Mouse (Mus musculus) limb, embryonic 13.5 days (tissue): ENCODE measurements around the gene Zmynd8. TPM values are rescaled to one million over a fixed set of nuclear protein-coding genes. Genes with fewer than 3 reads are reported as not detected.

Experiments
- ATAC-seq: fragments of 200-750 bp; cut with Nextera tagmentation; 2 replicates; pipeline ENCODE4 v1.8.0; 2017; ENCODE audit warnings: low read depth, moderate number of reproducible peaks, moderate TSS enrichment; ENCODE audit not compliant: low FRiP score
- H3K27ac ChIP-seq: fragments of 300-500 bp; sonication (generic); 2 replicates; pipeline ENCODE4 v1.5.1; 2015; ENCODE audit warnings: inconsistent platforms, mild to moderate bottlenecking, moderate library complexity
- H3K27me3 ChIP-seq: fragments of 300-500 bp; sonication (generic); 2 replicates; pipeline ENCODE4 v1.6.1; 2015; ENCODE audit warnings: mild to moderate bottlenecking, inconsistent platforms
- H3K36me3 ChIP-seq: fragments of 300-500 bp; sonication (generic); 2 replicates; pipeline ENCODE4 v1.6.1; 2015; ENCODE audit warnings: inconsistent platforms, mild to moderate bottlenecking, moderate library complexity
- H3K4me1 ChIP-seq: fragments of 300-500 bp; sonication (generic); 2 replicates; pipeline ENCODE4 v1.6.1; 2015; ENCODE audit warnings: inconsistent platforms
- H3K4me2 ChIP-seq: fragments of 300-500 bp; sonication (generic); replicated peaks from 2 replicates; pipeline ENCODE4 v1.6.1; 2015; ENCODE audit warnings: inconsistent platforms, mild to moderate bottlenecking, moderate library complexity
- H3K4me3 ChIP-seq: fragments of 300-500 bp; sonication (generic); 2 replicates; pipeline ENCODE4 v1.5.1; 2015; ENCODE audit warnings: moderate library complexity, mild to moderate bottlenecking, inconsistent platforms
- H3K9ac ChIP-seq: fragments of 300-500 bp; sonication (generic); 2 replicates; pipeline ENCODE4 v1.6.1; 2015; ENCODE audit warnings: mild to moderate bottlenecking, inconsistent platforms
- H3K9me3 ChIP-seq: fragments of 300-500 bp; sonication (generic); 2 replicates; pipeline ENCODE4 v1.6.1; 2016; ENCODE audit warnings: inconsistent platforms
- WGBS: fragments of 180-500 bp; shearing (Covaris S2); methylation state at CpG from one replicate; pipeline ENCODE4 v1.1.7; 2015; 5-methylcytosine and 5-hydroxymethylcytosine counted together
- polyA plus RNA-seq: library from polyadenylated mRNA; unstranded; fragments of >200 nt; fragmentation: Nextera tagmentation; extraction: Ambion mirVana; gene quantifications from 2 replicates; pipeline ENCODE4 v1.2.1, GENCODE M21; 2015

Gene Zmynd8
- polyA plus RNA-seq, 1 experiment from 2014 or later, result 65.7 TPM

GRCm38 (mm10) chr2:165922047-165922728, 23.4 kb upstream of the Zmynd8 start:
- Histone ChIP-seq H3K27ac (no peak overlapping the region), H3K36me3 (no peaks in the 10 kb centered on the region), H3K4me3 (no peak overlapping the region), H3K9ac (no peak overlapping the region), H3K9me3 (no peaks in the 10 kb centered on the region), H3K27me3 (no peaks in the 10 kb centered on the region), H3K4me1 (peaks cover 7% of the 10 kb centered on the region), H3K4me2 (0 out of 2 replicates have a peak overlapping the region, but pooled peaks have one; percentile 1)
- WGBS, result 65% methylated on average over 13 of the region's 13 CpGs
- no peak for ATAC-seq

GRCm38 (mm10) chr2:165914298-165914697, 15.5 kb upstream of the Zmynd8 start:
- Histone ChIP-seq H3K27me3 (no peaks in the 10 kb centered on the region), H3K4me3 (no peak overlapping the region), H3K9ac (no peak overlapping the region), H3K36me3 (no peaks in the 10 kb centered on the region), H3K4me1 (no peaks in the 10 kb centered on the region), H3K9me3 (no peaks in the 10 kb centered on the region), H3K27ac (peak overlapping the region; percentile 28; the same call in 1 of the 2 replicates), H3K4me2 (no peak overlapping the region)
- ATAC-seq, result peak; percentile 74
- WGBS, result 21% methylated on average over 11 of the region's 11 CpGs

- no peak for ATAC-seq
- no peaks in the 10 kb centered on the region for H3K27me3 ChIP-seq
- H3K4me3 ChIP-seq, result no peak overlapping the region
- H3K36me3 ChIP-seq, result no peaks in the 10 kb centered on the region
- H3K27ac ChIP-seq, result no peak overlapping the region
- H3K4me2 ChIP-seq, result no peak overlapping the region
- no peaks in the 10 kb centered on the region for H3K4me1 ChIP-seq
- no peak overlapping the region for H3K9ac ChIP-seq
- WGBS, result 62% methylated on average over 7 of the region's 7 CpGs
- H3K9me3 ChIP-seq, result no peaks in the 10 kb centered on the region
Measured at GRCm38 (mm10) chr2:165913073-165913472, 14.3 kb upstream of the Zmynd8 start.

GRCm38 (mm10) chr2:165909731-165910130, 10.9 kb upstream of the Zmynd8 start:
- no peak overlapping the region for H3K4me3 ChIP-seq
- no peak overlapping the region for H3K27ac ChIP-seq
- peaks cover 9% of the 10 kb centered on the region for H3K4me1 ChIP-seq
- no peak for ATAC-seq
- H3K4me2 ChIP-seq, result no peak overlapping the region
- no peaks in the 10 kb centered on the region for H3K36me3 ChIP-seq
- no peaks in the 10 kb centered on the region for H3K9me3 ChIP-seq
- no peak overlapping the region for H3K9ac ChIP-seq
- H3K27me3 ChIP-seq, result no peaks in the 10 kb centered on the region

GRCm38 (mm10) chr2:165907199-165907598, 8.4 kb upstream of the Zmynd8 start:
- H3K4me3 ChIP-seq, result no peak overlapping the region

GRCm38 (mm10) chr2:165906332-165906945, 7.6 kb upstream of the Zmynd8 start:
- H3K4me2 ChIP-seq, result no peak overlapping the region
- 27% methylated on average over 15 of the region's 15 CpGs for WGBS
- no peaks in the 10 kb centered on the region for H3K9me3 ChIP-seq
- H3K36me3 ChIP-seq, result no peaks in the 10 kb centered on the region
- H3K4me3 ChIP-seq, result no peak overlapping the region
- no peak overlapping the region for H3K27ac ChIP-seq
- H3K27me3 ChIP-seq, result no peaks in the 10 kb centered on the region
- no peak; the same call in 1 of the 2 replicates for ATAC-seq
- peaks cover 9% of the 10 kb centered on the region for H3K4me1 ChIP-seq
- H3K9ac ChIP-seq, result no peak overlapping the region

More at GRCm38 (mm10) chr2:165907199-165907598, 8.4 kb upstream of the Zmynd8 start:
- H3K4me2 ChIP-seq, result no peak overlapping the region
- ATAC-seq, result no peak
- H3K9me3 ChIP-seq, result no peaks in the 10 kb centered on the region
- peaks cover 9% of the 10 kb centered on the region for H3K4me1 ChIP-seq
- no peak overlapping the region for H3K27ac ChIP-seq
- no peaks in the 10 kb centered on the region for H3K36me3 ChIP-seq
- H3K27me3 ChIP-seq, result no peaks in the 10 kb centered on the region
- H3K9ac ChIP-seq, result no peak overlapping the region
- WGBS, result 53% methylated on average over 8 of the region's 8 CpGs

- H3K27ac ChIP-seq, result peak overlapping the region; percentile 82
- ATAC-seq, result no peak
- WGBS, result 19% methylated on average over 3 of the region's 3 CpGs
- no peaks in the 10 kb centered on the region for H3K9me3 ChIP-seq
- H3K4me3 ChIP-seq, result no peak overlapping the region
- H3K9ac ChIP-seq, result 0 out of 2 replicates have a peak overlapping the region, but pooled peaks have one; percentile 26
- H3K36me3 ChIP-seq, result no peaks in the 10 kb centered on the region
- H3K27me3 ChIP-seq, result no peaks in the 10 kb centered on the region
- H3K4me1 ChIP-seq, result peaks cover 30% of the 10 kb centered on the region
- peak overlapping the region; percentile 47 for H3K4me2 ChIP-seq
Measured at GRCm38 (mm10) chr2:165901127-165901384, 2.2 kb upstream of the Zmynd8 start.

- Histone ChIP-seq H3K9me3 (no peaks in the 10 kb centered on the region), H3K4me2 (peak overlapping the region; percentile 47), H3K27me3 (no peaks in the 10 kb centered on the region), H3K9ac (peak overlapping the region; percentile 40), H3K36me3 (no peaks in the 10 kb centered on the region), H3K27ac (peak overlapping the region; percentile 82), H3K4me3 (no peak overlapping the region), H3K4me1 (peaks cover 30% of the 10 kb centered on the region)
- peak; percentile 49; the same call in 1 of the 2 replicates for ATAC-seq
- 4% methylated on average over 23 of the region's 23 CpGs for WGBS
Measured at GRCm38 (mm10) chr2:165900351-165901126, 1.7 kb upstream of the Zmynd8 start.

GRCm38 (mm10) chr2:165899923-165900322, 1.1 kb upstream of the Zmynd8 start:
- H3K9me3 ChIP-seq, result no peaks in the 10 kb centered on the region
- peaks cover 30% of the 10 kb centered on the region for H3K4me1 ChIP-seq
- no peak overlapping the region for H3K9ac ChIP-seq
- peak overlapping the region; percentile 82 for H3K27ac ChIP-seq
- no peaks in the 10 kb centered on the region for H3K27me3 ChIP-seq
- H3K36me3 ChIP-seq, result no peaks in the 10 kb centered on the region
- ATAC-seq, result no peak; the same call in 1 of the 2 replicates
- no peak overlapping the region for H3K4me3 ChIP-seq
- H3K4me2 ChIP-seq, result peak overlapping the region; percentile 47
- WGBS, result 19% methylated on average over 3 of the region's 3 CpGs

- peak overlapping the region; percentile 82; the same call in 1 of the 2 replicates for H3K27ac ChIP-seq
- H3K4me3 ChIP-seq, result no peak overlapping the region
- 44% methylated on average over 6 of the region's 6 CpGs for WGBS
- H3K36me3 ChIP-seq, result no peaks in the 10 kb centered on the region
- no peak overlapping the region for H3K4me2 ChIP-seq
- H3K4me1 ChIP-seq, result peaks cover 30% of the 10 kb centered on the region
- no peak for ATAC-seq
- H3K9ac ChIP-seq, result no peak overlapping the region
- no peaks in the 10 kb centered on the region for H3K9me3 ChIP-seq
- H3K27me3 ChIP-seq, result no peaks in the 10 kb centered on the region
Measured at GRCm38 (mm10) chr2:165899474-165899873, 658 bp upstream of the Zmynd8 start.

- 70% methylated on average over 13 of the region's 13 CpGs for WGBS
- H3K4me1 ChIP-seq, result peaks cover 28% of the 10 kb centered on the region
- ATAC-seq, result no peak
Measured at GRCm38 (mm10) chr2:165896171-165896570, 2.6 kb downstream of the Zmynd8 start.

GRCm38 (mm10) chr2:165895687-165896086, 3.1 kb downstream of the Zmynd8 start:
- Histone ChIP-seq H3K4me3 (no peak overlapping the region), H3K9me3 (no peaks in the 10 kb centered on the region), H3K27me3 (no peaks in the 10 kb centered on the region), H3K36me3 (no peaks in the 10 kb centered on the region), H3K9ac (no peak overlapping the region), H3K4me1 (peaks cover 24% of the 10 kb centered on the region), H3K27ac (no peak overlapping the region; the same call in 1 of the 2 replicates), H3K4me2 (no peak overlapping the region)
- WGBS, result 78% methylated on average over 4 of the region's 4 CpGs
- no peak for ATAC-seq

More at GRCm38 (mm10) chr2:165896171-165896570, 2.6 kb downstream of the Zmynd8 start:
- Histone ChIP-seq H3K27ac (no peak overlapping the region; the same call in 1 of the 2 replicates), H3K4me3 (no peak overlapping the region), H3K9me3 (no peaks in the 10 kb centered on the region), H3K27me3 (no peaks in the 10 kb centered on the region), H3K36me3 (no peaks in the 10 kb centered on the region), H3K9ac (no peak overlapping the region), H3K4me2 (no peak overlapping the region)
